Mouse (Mus musculus) ovary, adult 18-20 months (tissue): Measurements from ENCODE around the gene Flt3.

Experiments used
- DNase-seq: peaks from one replicate; pipeline ENCODE4 v3.0.0; 2022; ENCODE audit warnings: low spot score, mixed read lengths

Gene Flt3

DNA sequence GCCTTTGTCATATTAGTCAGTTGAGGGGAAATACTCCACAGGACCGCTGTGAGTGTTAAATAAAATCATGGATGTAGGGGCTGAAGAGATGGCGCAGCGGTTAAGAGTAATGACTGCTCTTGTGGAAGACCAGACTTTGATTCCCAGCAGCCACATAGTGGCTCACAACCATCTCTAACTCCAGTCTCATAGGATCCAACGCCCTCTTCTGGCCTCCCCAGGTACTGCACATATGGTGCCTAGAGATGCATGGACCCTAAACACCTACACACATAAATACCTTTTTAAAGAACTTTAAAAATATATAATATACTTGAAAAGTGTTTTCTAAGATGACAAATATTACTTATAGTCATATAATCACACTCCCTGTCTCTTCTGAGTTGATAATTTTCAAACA is 115.9 kb downstream of the Flt3 start:
- no peak for DNase-seq
